Mouse (Mus musculus): Measurements from ENCODE around the gene Trim47. TPM values are rescaled to one million over a fixed set of nuclear protein-coding genes. Genes with fewer than 3 reads are reported as not detected.
"Not testable (repeated sequence)": the region's sequence is repeated elsewhere in the genome, so short reads cannot be mapped to it uniquely, and the experiment has no call there.

The Trim47 gene
- polyA plus RNA-seq, 1 experiment from 2014 or later: 10.8 TPM

DNA sequence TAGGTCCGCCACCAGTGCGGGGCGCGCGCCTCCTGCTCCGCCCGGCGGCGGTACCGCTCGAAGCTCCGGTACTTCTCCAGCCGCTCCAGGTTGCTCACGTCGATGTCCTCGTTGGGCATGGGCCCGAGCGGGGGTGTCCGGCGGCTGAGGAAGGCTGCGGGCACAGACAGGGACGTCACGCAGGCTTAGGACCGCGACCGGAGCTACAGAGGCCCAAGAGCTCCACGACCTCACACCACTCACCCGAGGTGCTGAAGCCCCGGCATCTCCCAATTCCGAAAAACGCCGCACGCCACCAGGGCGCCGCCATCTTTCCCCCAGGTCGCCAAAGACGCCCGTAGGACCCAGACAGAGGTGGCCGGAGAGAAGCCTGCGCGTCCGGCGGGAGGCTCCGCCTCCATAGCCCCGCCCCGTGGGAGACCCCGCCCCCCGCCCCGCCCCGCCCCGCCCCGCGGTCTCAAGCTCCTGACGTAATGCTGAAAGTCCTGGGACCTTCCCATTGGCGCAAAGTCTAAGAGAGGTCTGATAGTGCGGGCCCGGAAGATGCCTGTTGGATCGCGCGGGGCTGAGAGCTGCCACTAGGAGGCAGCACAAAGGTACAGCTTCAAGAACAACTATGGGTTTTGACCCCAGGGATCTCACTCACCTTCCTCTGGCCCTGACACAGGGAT lies 11.6 kb upstream of the Trim47 start, which contains the start of gene Mrpl38:
TSS of gene Mrpl38 (minus strand) at position 401 of the 671 bp plus-strand sequence.
- peak; percentile 96 for DNase-seq (ENCODE audit: low spot score)

DNA sequence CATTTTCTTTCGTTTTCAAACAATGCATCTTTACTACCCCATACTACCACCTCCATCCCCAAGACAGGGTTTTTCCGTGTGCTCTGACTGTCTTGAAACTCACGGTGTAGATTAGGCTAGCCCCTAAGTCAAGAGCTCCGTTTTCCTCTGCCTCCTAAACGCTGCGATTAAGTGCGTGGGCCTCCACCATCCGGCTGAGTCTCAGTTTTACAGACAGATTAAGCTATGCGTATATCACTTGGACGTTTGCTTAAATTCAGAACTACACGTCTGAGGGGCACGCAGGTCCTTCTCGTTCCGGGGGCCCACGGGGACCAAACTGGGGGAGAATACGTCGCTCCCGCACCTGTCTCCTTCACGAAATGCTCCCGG lies 11.1 kb upstream of the Trim47 start:
- no peak for DNase-seq (ENCODE audit: low spot score)

GRCm38 (mm10) chr11:116134171-116134570 lies 7.2 kb upstream of the Trim47 start:
- no peak for DNase-seq (ENCODE audit: low spot score)

GRCm38 (mm10) chr11:116133497-116133896 lies 6.5 kb upstream of the Trim47 start:
- DNase-seq (ENCODE audit: low spot score): no peak

GRCm38 (mm10) chr11:116132366-116133333 lies 5.6 kb upstream of the Trim47 start:
- DNase-seq (ENCODE audit: low spot score): peak; percentile 58

DNA sequence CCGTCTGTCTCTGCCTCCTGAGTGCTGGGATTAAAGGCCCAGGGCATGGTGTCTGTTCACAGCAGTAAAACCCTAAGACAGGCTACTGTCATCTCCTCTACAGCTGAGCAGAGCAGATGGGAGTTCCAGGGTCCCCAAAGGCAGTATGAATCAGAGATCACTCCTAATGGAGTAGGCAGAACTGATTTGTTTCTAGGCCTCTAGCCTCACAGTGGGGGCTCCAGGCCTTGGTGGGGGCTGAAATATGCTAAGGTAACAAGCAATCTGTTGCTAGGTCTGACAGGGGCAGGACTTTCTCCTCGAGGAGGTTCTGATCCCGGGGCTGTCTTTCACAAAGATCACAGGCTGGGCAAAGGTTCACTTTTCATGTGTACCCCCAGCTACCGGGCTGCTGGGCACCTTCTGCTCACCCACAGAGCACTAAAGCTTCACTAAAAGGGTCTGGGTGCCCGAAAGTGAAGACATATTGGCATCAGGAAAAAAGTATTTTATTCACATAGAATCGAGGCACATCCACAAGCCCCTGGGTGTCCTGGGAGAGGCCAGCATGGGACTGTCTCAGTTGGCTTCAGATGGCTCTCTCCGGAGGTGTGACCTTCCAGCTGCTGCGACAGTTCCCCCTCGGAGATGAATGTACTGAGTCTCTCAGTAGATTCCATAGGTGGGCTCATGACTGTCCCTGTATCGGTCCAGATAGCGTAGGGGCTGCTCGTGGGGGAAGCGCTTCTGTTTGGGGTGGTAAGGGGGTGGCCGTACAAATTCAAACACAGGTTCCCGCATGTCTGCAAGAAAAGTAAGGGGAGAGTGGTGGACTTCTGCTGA lies 4.5 kb upstream of the Trim47 start:
- DNase-seq (ENCODE audit: low spot score): no peak

DNA sequence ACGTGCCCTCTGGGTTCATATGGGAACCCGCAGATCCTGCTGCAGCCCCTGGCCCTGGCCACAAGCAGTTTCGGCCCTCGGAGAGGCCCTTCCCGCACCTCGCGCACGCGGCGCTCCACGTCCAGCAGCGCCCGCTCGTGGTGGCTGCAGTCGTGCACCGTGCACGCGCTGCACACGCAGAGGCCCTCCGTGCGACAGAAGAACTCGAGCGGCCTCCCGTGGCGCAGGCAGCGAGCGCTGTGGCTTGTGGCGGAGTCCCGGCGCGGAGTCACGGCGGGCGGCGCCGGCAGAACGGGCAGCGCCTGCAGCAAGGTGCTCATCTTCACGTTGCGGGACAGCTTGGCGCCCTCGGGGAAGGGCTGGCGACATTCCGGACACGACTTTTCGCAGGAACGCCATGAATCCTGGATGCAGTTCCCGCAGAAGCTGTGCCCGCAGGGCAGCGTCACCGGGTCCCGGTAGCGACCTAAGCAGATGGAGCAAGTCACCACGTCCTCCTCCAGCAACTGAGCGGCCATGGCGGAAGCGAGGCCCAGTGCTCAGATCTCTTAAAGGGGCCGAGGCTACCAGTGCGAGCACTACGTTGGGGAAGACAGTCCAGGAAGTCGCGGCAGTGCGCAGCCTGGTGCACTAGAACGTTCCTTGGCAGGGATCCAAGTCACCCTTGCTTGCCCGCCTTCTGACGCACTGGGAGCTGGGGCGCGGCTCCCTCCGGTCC lies 3.6 kb upstream of the Trim47 start, which contains the start of gene Trim65:
TSS of gene Trim65 (minus strand) at position 641 of the 718 bp plus-strand sequence.
- peak; percentile 87 for DNase-seq (ENCODE audit: low spot score)

DNA sequence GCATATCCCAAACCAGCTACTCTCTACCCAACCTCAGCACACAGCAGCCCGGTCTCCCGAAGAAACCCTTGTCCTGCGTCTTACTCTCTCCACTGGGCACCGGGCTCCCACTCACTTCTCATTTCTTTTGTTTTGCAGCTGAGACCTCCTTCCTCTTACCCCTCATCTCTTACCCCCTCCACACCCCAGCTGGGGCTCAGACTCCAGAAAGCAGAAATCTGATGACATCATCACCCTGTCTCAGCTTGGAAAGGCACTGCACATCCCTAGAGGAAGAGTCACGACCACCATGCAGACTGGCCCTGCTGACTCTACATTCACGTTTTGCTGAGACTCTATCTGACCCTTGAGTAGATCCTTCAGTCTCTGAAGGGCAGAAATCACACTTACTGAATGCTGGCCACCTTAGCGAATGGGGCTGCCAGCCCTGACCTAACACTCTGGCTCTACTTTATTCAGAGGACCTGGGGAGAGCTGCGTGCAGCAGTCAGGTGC lies 3.0 kb upstream of the Trim47 start:
- DNase-seq (ENCODE audit: low spot score): peak; percentile 69

DNA sequence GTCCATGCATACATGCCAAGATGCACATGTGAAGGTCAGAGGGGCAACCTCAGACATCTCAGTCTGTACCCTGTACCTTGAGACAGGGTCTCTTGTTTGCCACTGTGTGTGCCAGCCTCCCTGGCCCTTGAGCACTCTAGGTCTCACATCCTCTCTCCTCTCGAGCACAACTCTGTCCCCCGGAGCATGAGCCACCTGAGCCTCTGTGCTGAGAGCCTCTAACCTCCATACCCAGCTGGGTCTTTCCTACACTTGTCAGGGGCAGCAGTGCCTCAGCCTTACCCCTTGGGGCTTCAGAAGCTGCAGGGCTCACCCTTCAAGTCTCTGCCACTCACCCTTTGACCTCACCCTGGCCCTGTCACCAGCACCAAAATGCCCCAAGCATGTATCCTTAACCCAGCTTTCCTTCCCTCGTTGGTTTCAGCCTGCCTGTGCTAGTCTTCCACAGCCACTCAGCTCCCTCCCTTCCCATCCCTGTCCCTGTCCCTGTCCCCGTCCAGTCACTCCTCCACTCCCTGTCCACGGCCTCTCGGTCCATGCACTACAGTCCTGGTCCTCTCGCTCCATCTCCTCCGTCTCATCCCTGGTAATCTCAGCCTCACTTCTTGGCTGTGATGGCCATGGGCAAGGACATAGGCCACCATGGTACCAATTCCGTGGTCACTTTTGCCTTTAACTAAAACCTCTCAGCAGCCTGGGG lies 2.2 kb upstream of the Trim47 start:
- DNase-seq (ENCODE audit: low spot score): no peak

DNA sequence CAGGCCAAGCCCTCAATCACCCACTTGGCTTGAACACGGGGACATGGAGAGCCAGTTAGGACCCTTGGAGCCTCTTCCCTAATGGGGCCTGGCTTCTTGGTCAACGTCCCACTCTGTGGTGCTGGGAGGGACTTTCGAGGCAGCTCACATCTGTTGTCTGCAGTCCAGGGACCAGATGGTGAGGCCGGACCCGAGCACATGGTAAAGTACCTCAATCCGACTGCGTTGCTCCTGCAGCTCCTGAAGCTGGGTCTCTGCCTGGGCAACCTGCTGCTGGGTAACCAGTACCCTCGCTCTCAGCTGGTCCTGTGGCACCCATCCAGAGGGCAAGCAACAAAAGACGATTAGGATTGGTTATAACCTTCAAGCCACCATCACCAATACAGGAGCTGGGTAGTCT lies 976 bp upstream of the Trim47 start:
- no peak for DNase-seq (ENCODE audit: low spot score)

- DNase-seq (ENCODE audit: low spot score): no peak
Measured at GRCm38 (mm10) chr11:116126261-116126660, 749 bp downstream of the Trim47 start.

GRCm38 (mm10) chr11:116121731-116122245 lies 5.2 kb downstream of the Trim47 start:
- DNase-seq (ENCODE audit: low spot score): not testable (repeated sequence)

- no peak for DNase-seq (ENCODE audit: low spot score)
Measured at GRCm38 (mm10) chr11:116117819-116118218, 9.2 kb downstream of the Trim47 start.

GRCm38 (mm10) chr11:116117241-116117640 lies 9.8 kb downstream of the Trim47 start:
- no peak for DNase-seq (ENCODE audit: low spot score)

GRCm38 (mm10) chr11:116111611-116112203 lies 15.3 kb downstream of the Trim47 start:
- no peak for DNase-seq (ENCODE audit: low spot score)

DNA sequence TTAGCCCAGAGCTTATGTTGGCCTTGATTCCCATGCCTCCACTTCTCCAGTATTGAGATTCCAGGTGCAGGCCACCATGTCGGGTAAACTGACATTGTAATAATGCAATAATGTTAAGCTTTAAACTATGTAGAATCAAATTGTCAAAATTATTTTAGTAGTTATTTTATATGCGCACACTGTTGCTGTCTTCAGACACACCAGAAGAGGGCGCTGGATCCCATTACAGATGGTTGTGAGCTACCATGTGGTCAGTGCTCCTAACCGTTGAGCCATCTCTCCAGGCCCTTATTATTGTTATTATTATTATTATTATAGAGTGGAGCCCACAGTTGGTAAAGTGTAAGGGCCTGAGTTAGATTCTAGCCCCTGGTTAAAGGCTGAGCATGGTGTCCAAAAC lies 15.9 kb downstream of the Trim47 start:
- DNase-seq (ENCODE audit: low spot score): no peak

DNA sequence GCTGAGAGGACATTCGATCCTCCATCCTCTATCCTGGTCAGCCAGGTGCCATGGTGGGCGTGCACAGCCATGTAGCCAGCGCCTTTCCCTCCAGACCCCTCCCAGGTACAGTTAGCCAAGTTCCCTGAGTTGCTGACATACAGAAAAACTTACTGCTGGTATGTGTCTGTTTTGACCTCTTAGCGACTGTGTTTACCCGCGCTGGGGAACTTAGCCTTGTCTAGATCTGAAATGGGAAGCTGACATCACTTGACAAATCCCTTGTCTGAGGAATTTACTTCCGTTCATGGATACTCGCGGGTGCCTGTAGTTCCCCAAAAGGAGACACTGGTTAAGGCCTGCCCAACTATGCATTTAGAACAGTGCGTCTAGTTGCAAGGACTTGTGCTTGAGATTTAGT lies 16.5 kb downstream of the Trim47 start:
- no peak for DNase-seq (ENCODE audit: low spot score)

DNA sequence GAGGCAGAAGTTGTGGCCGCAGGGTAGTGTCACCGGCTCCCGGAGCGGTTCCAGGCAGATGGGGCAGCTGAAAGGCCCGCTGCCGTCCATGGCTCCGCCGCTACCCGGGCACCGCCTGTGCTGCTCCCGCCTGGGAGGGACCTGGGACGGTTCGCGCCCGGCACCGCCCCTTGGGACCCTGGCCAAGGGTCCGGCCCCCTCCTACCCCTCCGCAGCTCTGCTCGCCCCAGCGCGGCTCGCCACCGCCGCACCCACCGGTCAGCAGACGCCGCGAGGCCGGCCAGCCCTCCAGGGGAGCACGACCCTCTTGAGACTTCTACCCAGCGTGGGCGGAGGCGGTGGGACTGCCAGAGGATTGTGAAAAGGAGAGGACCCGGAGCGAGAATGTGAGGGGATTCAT lies 16.9 kb downstream of the Trim47 start:
- DNase-seq (ENCODE audit: low spot score): no peak

GRCm38 (mm10) chr11:116109441-116110081 lies 17.4 kb downstream of the Trim47 start:
- no peak for DNase-seq (ENCODE audit: low spot score)
